Mouse (Mus musculus): ENCODE measurements at regions not wholly inside any gene's neighbourhood (a gene's known extent, or its start where the extent isn't known, plus 50 kb on each side); places are given as distances from the start of the nearest gene placed in this dataset.

GRCm38 (mm10) chr1:186262040-186262439 is 144.9 kb upstream of the Lyplal1 start:
- no peak for TF ChIP-seq POLR2A (IDR thresholded peaks at IDR 0.05; ENCODE audit: borderline replicate concordance, low read depth, low read length)
- no peak for TF ChIP-seq CTCF (IDR thresholded peaks at IDR 0.05; ENCODE audit: low read depth, low read length)
